Comparison of ENCODE assay signal across 8 mouse cellular contexts in the genomic region with DNA sequence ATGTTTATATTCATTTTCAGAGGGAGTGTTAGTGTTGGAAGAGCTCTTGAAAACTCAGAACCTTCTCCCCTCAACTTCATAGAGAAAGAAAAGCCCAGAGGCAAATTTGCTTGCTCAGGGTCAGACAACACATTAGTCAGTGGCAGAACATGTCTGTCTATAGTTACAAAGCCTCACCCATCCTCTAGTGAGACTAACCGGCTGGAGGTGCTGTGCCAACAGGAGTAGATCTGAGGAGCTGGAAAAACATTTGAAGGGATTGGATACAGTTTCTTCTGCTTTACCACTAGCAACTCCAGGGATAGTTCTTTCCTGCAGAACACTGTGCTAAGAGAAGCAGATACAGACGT. TPM values are rescaled to one million over a fixed set of nuclear protein-coding genes. Genes with fewer than 3 reads are reported as not detected.
DNase-seq lines count a peak whose midpoint lies in the region; ATAC-seq and TF ChIP-seq lines count a peak whose summit lies in the region.

No protein-coding gene starts in this region.

- WGBS in lung, embryonic 14.5 days: 0% methylated on average over 2 of the region's 2 CpGs
- 5% methylated on average over 2 of the region's 2 CpGs for WGBS in embryonic facial prominence, embryonic 14.5 days
- WGBS in limb, embryonic 10.5 days: 6% methylated on average over 2 of the region's 2 CpGs
- 2% methylated on average over 2 of the region's 2 CpGs for WGBS in neural tube, embryonic 14.5 days

- H3K9ac ChIP-seq in lung, embryonic 14.5 days: peak overlapping the region; percentile 80
- H3K9ac ChIP-seq in embryonic facial prominence, embryonic 14.5 days (ENCODE audit: low read depth, low read length): peak overlapping the region; percentile 83; the same call in 1 of the 2 replicates
- peak overlapping the region; percentile 90 for H3K9ac ChIP-seq in neural tube, embryonic 14.5 days (replicated peaks; ENCODE audit: low read depth, low read length)

- peak overlapping the region; percentile 96 for H3K4me2 ChIP-seq in lung, embryonic 14.5 days
- peak overlapping the region; percentile 83 for H3K4me2 ChIP-seq in embryonic facial prominence, embryonic 14.5 days (ENCODE audit: low read depth, low read length)
- H3K4me2 ChIP-seq in neural tube, embryonic 14.5 days (ENCODE audit: low read depth, low read length): peak overlapping the region; percentile 90

- no peak for ATAC-seq in lung, embryonic 14.5 days (ENCODE audit: insufficient read depth)
- ATAC-seq in embryonic facial prominence, embryonic 14.5 days (ENCODE audit: low read depth): no peak; the same call in 1 of the 2 replicates
- ATAC-seq in neural tube, embryonic 14.5 days (ENCODE audit: low read depth): peak; percentile 5; the same call in 1 of the 2 replicates

- H3K36me3 ChIP-seq in lung, embryonic 14.5 days (ENCODE audit: insufficient read depth): no peaks in the 10 kb centered on the region
- 0 out of 2 replicates have a peak, but pooled peaks cover under 1% of the 10 kb centered on the region for H3K36me3 ChIP-seq in embryonic facial prominence, embryonic 14.5 days (ENCODE audit: control insufficient read depth, insufficient read depth, low read length)
- H3K36me3 ChIP-seq in limb, embryonic 10.5 days: peaks cover 5% of the 10 kb centered on the region; the same call in 1 of the 2 replicates
- H3K36me3 ChIP-seq in neural tube, embryonic 14.5 days (ENCODE audit: control insufficient read depth, insufficient read depth, low read length): no peaks in the 10 kb centered on the region

- peak overlapping the region; percentile 88 for H3K4me3 ChIP-seq in lung, embryonic 14.5 days (ENCODE audit: low read depth, low read length)
- peak overlapping the region; percentile 83 for H3K4me3 ChIP-seq in embryonic facial prominence, embryonic 14.5 days (ENCODE audit: low read depth, low read length)
- H3K4me3 ChIP-seq in limb, embryonic 10.5 days: peak overlapping the region; percentile 93
- peak overlapping the region; percentile 92 for H3K4me3 ChIP-seq in neural tube, embryonic 14.5 days (ENCODE audit: low read depth, low read length)

- TF ChIP-seq CTCF in lung, embryonic 14.5 days (IDR thresholded peaks at IDR 0.05; ENCODE audit: low read depth): no peak

- H3K27ac ChIP-seq in lung, embryonic 14.5 days (ENCODE audit: low read depth): peak overlapping the region; percentile 33; the same call in 1 of the 2 replicates
- H3K27ac ChIP-seq in embryonic facial prominence, embryonic 14.5 days (replicated peaks; ENCODE audit: low read depth, low read length): peak overlapping the region; percentile 86; the same call in 1 of the 2 replicates
- peak overlapping the region; percentile 96 for H3K27ac ChIP-seq in limb, embryonic 10.5 days
- H3K27ac ChIP-seq in neural tube, embryonic 14.5 days (ENCODE audit: low read depth, low read length): peak overlapping the region; percentile 79

- no peaks in the 10 kb centered on the region for H3K9me3 ChIP-seq in lung, embryonic 14.5 days (ENCODE audit: low read depth, low read length)
- H3K9me3 ChIP-seq in embryonic facial prominence, embryonic 14.5 days (ENCODE audit: control insufficient read depth, low read length): no peaks in the 10 kb centered on the region
- H3K9me3 ChIP-seq in limb, embryonic 10.5 days (replicated peaks): no peaks in the 10 kb centered on the region
- H3K9me3 ChIP-seq in neural tube, embryonic 14.5 days (ENCODE audit: control insufficient read depth, low read length): no peaks in the 10 kb centered on the region

- DNase-seq in lung, embryonic 14.5 days: no peak
- no peak for DNase-seq in lung, postnatal 14 days
- peak; percentile 62 for DNase-seq in embryonic facial prominence, embryonic 14.5 days (ENCODE audit: low spot score)
- DNase-seq in limb, embryonic 10.5 days (ENCODE audit: low spot score): no peak
- no peak for DNase-seq in urinary bladder, postnatal 36 days (ENCODE audit: low spot score in 2 of 2)
- DNase-seq in cerebellum, postnatal 10 days: no peak
- DNase-seq in ovary, postnatal 10 days (ENCODE audit: low spot score): no peak

- H3K27me3 ChIP-seq in lung, embryonic 14.5 days (ENCODE audit: insufficient read depth, low read length): no peaks in the 10 kb centered on the region
- H3K27me3 ChIP-seq in embryonic facial prominence, embryonic 14.5 days (replicated peaks; ENCODE audit: control insufficient read depth, insufficient read depth, low read length): no peaks in the 10 kb centered on the region
- H3K27me3 ChIP-seq in limb, embryonic 10.5 days (ENCODE audit: low read depth, poor library complexity, severe bottlenecking): no peaks in the 10 kb centered on the region
- no peaks in the 10 kb centered on the region for H3K27me3 ChIP-seq in neural tube, embryonic 14.5 days (ENCODE audit: control insufficient read depth, insufficient read depth, low read length)

- peaks cover 9% of the 10 kb centered on the region; the same call in 1 of the 2 replicates for H3K4me1 ChIP-seq in lung, embryonic 14.5 days (ENCODE audit: insufficient read depth)
- H3K4me1 ChIP-seq in embryonic facial prominence, embryonic 14.5 days (ENCODE audit: control insufficient read depth, insufficient read depth, low read length): peaks cover 10% of the 10 kb centered on the region
- peaks cover 40% of the 10 kb centered on the region for H3K4me1 ChIP-seq in limb, embryonic 10.5 days
- H3K4me1 ChIP-seq in neural tube, embryonic 14.5 days (ENCODE audit: control insufficient read depth, insufficient read depth, low read length): peaks cover 29% of the 10 kb centered on the region

RNA-seq across cellular contexts. Expression of a gene that starts 0.8 kb away (rescaled TPM):
- polyA plus RNA-seq in lung, embryonic 14.5 days (2014; fragmentation: Nextera tagmentation; extraction: Ambion mirVana): 15.2 and 15.4 TPM in 2 replicates
- polyA plus RNA-seq in embryonic facial prominence, embryonic 14.5 days (2014; fragmentation: Nextera tagmentation; extraction: Ambion mirVana): 17.2 and 18.3 TPM in 2 replicates
- polyA plus RNA-seq in limb, embryonic 10.5 days (2016; fragmentation: Nextera tagmentation; extraction: Ambion mirVana): 15.1 and 17.2 TPM in 2 replicates
- 20.2 and 22.0 TPM in 2 replicates for polyA plus RNA-seq in neural tube, embryonic 14.5 days (2014; fragmentation: Nextera tagmentation; extraction: Ambion mirVana)

RNA-seq across cellular contexts. Expression of a gene that starts 22.0 kb away (rescaled TPM):
- polyA plus RNA-seq in lung, embryonic 14.5 days (2014; fragmentation: Nextera tagmentation; extraction: Ambion mirVana): 5.9 and 6.4 TPM in 2 replicates
- polyA plus RNA-seq in embryonic facial prominence, embryonic 14.5 days (2014; fragmentation: Nextera tagmentation; extraction: Ambion mirVana): 9.2 and 9.5 TPM in 2 replicates
- 1.4 and 2.0 TPM in 2 replicates for polyA plus RNA-seq in limb, embryonic 10.5 days (2016; fragmentation: Nextera tagmentation; extraction: Ambion mirVana)
- 13.7 and 16.6 TPM in 2 replicates for polyA plus RNA-seq in neural tube, embryonic 14.5 days (2014; fragmentation: Nextera tagmentation; extraction: Ambion mirVana)

RNA-seq across cellular contexts. Expression of a gene that starts 29.2 kb away (rescaled TPM):
- not detected in 2 replicates for polyA plus RNA-seq in lung, embryonic 14.5 days (2014; fragmentation: Nextera tagmentation; extraction: Ambion mirVana)
- polyA plus RNA-seq in embryonic facial prominence, embryonic 14.5 days (2014; fragmentation: Nextera tagmentation; extraction: Ambion mirVana): 1.1 and 2.7 TPM in 2 replicates
- polyA plus RNA-seq in limb, embryonic 10.5 days (2016; fragmentation: Nextera tagmentation; extraction: Ambion mirVana): not detected in 2 replicates
- not detected in 2 replicates for polyA plus RNA-seq in neural tube, embryonic 14.5 days (2014; fragmentation: Nextera tagmentation; extraction: Ambion mirVana)

RNA-seq across cellular contexts. Expression of a gene that starts 36.7 kb away (rescaled TPM):
- polyA plus RNA-seq in lung, embryonic 14.5 days (2014; fragmentation: Nextera tagmentation; extraction: Ambion mirVana): 778 and 813 TPM in 2 replicates
- 706 and 727 TPM in 2 replicates for polyA plus RNA-seq in embryonic facial prominence, embryonic 14.5 days (2014; fragmentation: Nextera tagmentation; extraction: Ambion mirVana)
- 1,140 and 1,215 TPM in 2 replicates for polyA plus RNA-seq in limb, embryonic 10.5 days (2016; fragmentation: Nextera tagmentation; extraction: Ambion mirVana)
- 743 and 801 TPM in 2 replicates for polyA plus RNA-seq in neural tube, embryonic 14.5 days (2014; fragmentation: Nextera tagmentation; extraction: Ambion mirVana)

RNA-seq across cellular contexts. Expression of a gene that starts 42.9 kb away (rescaled TPM):
- polyA plus RNA-seq in lung, embryonic 14.5 days (2014; fragmentation: Nextera tagmentation; extraction: Ambion mirVana): 0.30 and 0.55 TPM in 2 replicates
- polyA plus RNA-seq in embryonic facial prominence, embryonic 14.5 days (2014; fragmentation: Nextera tagmentation; extraction: Ambion mirVana): 0.53 and 0.84 TPM in 2 replicates
- 0.16 and 0.19 TPM in 2 replicates for polyA plus RNA-seq in limb, embryonic 10.5 days (2016; fragmentation: Nextera tagmentation; extraction: Ambion mirVana)
- 0.27 TPM in 1 of 2 replicates, not detected in the other for polyA plus RNA-seq in neural tube, embryonic 14.5 days (2014; fragmentation: Nextera tagmentation; extraction: Ambion mirVana)

Comparison
In these comparisons a context has a peak if more than half of its experiments do, and no peak if none do; other contexts are left out.
1. H3K27ac ChIP-seq: peak in every context shown above with its lines; median percentile 96 in limb, embryonic 10.5 days; 86 in embryonic facial prominence, embryonic 14.5 days; 79 in neural tube, embryonic 14.5 days; 33 in lung, embryonic 14.5 days.